Mouse (Mus musculus) cerebellum, postnatal 4 days (tissue): ENCODE measurements at regions not wholly inside any gene's neighbourhood (a gene's known extent, or its start where the extent isn't known, plus 50 kb on each side); places are given as distances from the start of the nearest gene placed in this dataset.

Experiments used
- DNase-seq, 2 experiments: peaks; one replicate each; pipeline ENCODE4 v3.0.0; 2022; ENCODE audit warnings: low spot score in 2 of 2, mixed read lengths in 1 of 2

DNA sequence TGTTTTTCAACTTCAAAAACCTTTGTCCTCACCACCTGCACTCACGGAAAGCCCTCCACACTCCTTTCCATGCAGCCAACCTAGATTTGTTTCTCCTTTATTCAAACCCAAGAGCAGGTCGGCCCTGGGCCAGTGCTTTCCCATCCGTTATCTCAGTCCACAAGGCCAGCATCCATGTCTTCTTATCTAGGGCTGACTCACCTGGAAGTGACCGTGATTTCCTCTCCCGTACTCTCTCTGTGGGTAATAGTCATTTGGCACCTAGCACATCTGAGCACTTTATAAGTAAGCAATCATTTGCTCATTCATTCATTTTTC is 106.2 kb downstream of the Rassf10 start:
- DNase-seq, result no peak

DNA sequence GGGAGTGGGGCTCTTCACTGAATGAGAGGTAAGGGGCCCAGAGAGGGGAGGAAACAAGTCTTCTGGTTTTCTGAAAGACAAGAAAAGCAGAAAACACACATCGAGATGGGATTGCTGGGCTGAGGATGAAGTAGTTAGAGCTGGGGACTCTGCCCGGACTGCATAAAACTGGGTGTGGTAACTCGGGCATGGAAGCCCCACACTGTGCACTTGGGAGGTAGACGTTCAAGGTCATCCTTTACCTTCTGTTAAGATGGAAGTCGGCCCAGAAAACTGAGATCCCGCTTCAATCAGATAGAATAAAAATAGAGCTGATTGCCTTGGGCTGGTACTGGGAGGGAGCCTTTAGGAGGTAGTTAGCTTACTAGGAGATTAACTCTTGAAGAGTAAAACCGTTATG is 107.2 kb downstream of the Rassf10 start:
- no peak for DNase-seq

DNA sequence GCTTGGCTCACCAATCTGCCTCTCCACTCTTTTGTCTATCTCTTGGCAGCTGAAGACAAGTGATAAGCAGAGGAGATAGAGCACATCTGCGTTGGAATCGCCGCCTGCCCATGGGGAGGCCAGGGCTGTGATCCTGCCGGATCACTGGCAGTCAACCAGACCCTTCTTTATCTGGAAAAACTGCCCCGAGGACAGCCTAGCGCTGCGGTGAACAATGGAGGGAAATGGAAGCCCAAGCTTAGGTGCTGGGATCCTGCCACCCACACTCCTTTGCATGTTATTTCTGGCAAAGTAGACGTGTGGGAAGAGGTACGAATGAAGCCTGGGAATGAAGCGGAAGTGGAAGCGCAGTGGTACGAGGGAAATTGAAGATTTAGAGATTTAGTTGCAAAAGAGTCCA is 112.8 kb downstream of the Rassf10 start:
- no peak for DNase-seq

DNA sequence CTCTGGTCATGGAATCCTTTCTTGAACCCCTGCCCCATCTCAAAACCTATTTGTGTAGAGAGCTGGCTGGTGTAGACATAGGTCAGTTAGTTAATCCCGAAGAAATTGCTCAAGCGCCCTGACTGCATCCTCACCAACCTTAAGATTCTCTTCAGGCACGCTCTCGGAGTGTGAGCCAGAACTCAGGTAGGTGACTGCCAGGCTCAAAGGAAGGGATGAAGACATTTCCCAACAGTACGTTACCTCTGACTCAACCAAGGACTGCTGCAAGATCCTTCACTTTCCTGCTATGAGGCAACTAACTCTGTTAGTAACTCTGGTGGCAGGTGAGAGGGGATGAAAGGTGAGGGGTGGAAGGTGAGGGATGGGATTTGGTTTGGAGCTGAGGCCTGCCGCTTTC is 114.5 kb downstream of the Rassf10 start:
- no peak for DNase-seq

DNA sequence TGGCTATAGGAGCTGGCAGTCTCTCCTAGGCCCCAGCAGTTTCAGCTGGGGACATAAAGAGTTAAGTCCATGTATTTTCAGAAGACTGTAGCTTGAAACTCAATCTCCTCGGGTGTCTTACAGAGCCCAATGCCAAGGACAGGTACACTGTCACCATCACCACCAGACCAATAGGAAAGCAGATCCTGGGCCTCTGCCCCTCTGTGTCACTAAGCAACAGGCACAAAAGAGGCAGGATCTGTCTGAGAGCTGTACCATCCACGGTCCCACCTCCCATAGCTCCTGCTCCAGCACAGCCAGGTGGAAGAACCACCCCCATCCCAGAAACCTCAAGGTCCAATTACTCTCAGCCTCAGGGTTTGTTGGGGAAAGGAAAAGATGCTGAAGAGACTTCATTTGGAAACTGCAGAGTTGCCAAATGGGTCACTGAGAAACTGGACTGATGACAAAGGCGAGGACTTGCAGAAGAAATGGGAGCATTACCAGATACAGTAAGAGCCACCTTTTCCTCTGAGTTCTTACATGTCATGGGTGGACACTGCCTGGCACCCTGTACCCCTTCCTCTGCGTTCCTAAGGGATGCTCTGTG is 115.7 kb downstream of the Rassf10 start:
- DNase-seq, result no peak

DNA sequence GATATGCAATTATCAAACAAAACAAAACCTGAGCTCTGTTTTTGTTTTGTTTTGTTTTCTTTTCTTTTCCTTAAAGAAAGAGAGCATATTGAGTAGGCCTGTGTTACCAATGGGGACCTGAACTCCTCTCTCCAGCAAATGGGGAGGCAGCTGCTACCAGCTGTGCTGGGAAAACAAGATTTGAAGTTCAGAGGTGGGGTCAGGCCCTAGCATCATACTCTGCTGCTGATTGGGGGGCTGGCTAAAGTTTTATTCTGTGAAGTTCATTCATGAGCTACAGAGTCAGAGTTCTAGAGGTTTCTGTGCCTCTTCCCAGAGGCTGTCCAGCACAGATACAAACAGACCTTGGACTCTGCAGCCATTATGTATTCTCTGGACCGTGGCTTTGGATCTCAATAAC is 117.7 kb downstream of the Rassf10 start:
- no peak for DNase-seq

DNA sequence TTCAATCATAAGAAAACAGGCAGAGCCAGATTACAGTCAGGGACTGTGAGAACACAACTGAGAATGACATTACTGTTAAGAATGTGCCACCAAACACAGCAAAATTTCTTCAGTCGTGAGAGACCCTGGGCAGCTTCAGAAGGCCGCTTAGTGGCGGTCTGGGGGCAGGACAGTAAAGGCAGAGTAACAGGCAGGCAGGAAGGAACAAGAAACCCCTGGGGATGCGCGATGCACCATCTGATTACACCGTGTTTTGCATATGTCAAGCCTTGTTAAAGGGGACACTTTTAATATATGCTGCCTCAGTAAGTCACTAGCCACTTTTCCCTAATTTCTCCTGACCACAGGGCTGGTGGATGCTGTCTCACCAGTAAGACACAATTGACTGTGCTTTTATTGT is 120.0 kb downstream of the Rassf10 start:
- DNase-seq, result no peak

DNA sequence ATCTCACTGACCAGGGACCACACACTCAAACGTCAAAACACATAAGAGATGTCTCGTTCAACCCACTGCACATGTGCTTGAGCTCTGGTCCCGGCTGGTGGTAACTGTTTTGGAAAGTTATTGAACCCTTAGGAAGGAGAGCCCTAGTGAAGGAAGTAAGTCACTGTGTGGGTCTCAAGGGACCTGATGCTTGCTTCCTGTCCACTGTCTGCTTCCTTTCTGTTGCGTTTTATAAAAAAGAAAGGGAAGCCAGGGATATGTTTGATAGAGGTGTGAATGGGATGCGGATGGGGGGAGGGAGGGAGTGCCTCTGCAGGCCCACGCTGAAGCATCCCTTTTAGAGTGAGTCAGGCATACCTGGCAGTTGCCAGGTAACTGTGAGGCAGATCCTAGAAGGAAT is 121.6 kb downstream of the Rassf10 start:
- DNase-seq, result no peak

DNA sequence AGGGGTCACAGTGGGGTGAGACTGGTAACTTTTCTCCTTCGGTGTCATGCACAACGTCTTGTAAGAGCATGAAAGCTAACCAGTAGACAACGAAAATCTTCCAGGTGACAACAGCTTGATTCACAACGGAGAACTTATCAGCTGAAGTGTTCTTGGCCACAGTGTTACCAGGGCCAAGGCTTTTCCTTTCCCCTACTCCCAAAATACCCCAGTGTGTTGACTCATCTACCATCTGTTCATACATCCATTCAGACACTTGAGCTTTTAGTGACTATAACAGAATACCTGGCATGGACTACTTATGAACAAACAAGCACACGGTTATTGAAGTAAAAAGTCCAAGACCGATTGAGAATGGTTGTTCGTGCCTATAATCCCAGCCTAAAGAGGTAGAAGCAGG is 122.5 kb downstream of the Rassf10 start:
- DNase-seq, result no peak

DNA sequence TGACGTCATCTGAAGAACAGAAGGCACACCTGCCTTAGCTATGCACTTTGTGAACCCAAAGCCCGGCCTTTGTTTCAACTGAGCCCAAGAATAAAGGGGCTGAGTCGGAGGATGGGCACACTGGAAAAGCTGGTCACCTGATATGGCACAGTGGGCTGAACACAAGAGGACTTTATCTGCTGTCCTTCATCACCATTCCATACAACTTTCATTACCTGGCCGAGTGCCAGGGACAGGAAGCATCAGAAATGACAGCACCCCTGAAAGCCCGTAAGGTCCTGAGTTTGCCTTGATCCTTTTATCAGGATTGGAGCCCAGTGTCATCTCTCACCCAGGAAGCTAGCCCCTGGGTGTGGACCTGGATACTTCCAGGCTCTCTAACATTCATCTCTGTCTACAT is 126.1 kb upstream of the Arntl start:
- no peak for DNase-seq

DNA sequence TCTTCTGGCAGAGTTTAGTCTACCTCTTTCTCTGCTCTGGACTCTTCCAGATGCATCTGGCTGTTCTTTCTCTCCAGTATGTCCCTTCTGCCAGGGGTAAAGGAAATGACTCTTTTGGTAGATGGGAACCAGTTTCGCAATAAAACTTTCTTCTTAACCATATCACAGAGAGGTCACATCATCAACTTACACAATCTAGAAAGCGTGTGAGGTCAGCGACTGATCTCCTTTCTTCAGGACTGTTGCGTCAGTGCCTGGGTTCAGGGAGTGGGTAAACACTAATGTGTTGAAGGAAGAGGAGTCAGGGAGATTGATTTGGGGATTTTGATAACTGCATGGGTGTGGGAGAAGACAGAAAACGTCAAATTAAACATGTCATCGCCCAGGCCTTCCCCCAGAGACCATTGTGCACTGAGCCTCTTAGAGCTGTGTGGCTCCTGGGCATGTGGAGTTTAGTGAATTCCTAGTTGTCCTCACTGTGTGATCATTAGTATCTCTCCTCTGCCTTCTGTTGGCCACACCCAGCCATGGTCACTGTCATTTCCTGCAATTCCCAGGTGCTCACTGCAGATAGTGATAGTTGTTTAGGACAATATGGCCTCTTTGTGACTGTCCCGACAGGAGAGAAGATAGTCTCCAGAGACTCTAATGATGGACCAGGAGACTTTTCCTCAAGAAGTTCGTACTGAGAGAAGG is 122.2 kb upstream of the Arntl start:
- DNase-seq, result no peak

DNA sequence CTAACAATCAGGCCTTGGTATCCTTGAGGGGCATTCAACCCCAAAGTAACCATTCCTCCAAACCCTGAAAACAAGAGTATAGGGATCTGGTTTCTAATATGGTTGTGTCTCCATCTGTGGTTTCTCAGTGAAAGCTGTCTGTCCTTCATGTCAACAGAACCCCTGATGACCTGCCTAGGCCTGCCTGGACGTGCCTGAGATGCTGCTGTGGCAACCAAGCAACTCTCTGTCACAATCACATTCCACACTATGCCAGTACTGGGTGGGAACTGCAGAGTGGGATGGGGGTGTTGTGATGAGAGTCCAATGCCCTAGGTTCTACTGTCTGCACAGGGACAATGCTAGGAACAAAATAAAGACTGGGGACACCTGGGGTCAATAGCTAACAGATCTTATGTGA is 121.1 kb upstream of the Arntl start:
- DNase-seq, result no peak

DNA sequence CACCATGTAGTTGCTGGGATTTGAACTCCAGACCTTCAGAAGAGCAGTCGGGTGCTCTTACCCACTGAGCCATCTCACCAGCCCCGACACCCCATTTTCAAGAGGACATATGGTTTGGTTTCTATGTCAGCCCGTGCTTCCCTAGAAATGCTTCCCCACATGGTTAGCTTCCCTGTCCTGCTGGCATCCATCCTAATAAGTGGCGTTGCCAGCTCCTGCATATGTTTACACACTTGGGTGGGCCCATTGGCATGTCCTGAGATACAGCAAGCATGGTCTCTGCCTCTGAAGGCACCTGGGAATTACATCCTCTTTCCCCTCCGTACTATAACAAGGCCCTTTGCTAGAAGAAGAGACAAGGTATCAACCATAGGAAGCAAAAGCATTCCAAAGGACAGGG is 119.6 kb upstream of the Arntl start:
- DNase-seq, result peak in 1 of 2 experiments; percentile 57

DNA sequence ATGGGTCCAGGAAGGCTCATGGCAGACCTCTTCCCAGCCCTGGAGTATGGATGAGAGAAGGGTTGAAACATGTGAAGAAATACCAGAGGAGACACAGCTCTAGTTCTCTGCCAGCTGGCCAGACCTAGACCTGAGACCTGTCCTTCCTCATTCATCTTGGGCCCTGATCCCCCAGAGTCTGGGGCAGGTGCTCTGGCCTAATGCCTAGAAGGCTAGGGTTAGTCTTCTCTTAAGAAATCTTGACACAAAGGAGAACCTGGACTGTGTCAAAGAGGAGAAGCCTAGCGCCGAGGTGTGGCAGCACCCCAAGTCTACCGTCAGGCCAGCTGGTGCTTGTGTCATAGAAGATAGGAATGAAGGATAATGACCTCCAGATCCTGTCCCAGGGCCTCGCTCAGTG is 118.2 kb upstream of the Arntl start:
- DNase-seq, result no peak

DNA sequence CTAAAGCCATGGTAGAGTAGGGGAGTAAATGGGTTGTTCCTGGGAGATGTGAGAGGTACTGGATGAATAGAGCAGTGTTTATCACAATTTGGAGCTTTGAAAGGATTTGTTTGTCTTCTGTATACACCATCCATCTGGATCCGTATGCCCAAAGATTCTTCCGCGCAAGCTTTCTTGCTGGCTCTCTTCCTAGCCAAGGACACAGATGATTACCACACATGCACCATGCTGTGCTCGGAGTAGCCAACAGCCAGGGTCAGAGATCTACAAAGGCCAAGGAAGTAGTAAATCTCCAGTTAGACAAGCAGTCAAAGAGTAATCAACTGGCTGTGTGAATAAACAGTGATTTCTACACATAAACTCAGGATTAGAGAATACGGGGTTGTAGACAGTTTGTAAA is 113.3 kb upstream of the Arntl start:
- no peak for DNase-seq

DNA sequence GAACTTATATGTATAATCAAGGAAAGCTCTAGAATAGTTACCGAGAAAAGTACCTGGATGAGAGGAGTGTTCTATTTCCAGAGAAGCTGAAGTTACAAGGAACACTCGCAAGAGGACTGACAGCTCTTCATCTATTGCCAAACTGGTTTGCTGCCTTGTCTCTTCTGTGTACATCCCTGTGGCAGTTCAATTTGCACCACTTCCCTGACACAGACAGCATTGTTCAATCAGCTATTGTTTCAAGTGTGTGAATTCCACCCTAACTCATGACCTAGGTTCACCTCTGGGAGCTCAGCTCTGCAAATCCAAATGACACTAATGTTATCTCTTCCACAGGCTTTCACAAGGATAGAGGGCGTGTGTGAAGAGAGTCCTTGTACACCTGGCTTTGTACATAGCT is 112.2 kb upstream of the Arntl start:
- DNase-seq, result no peak

DNA sequence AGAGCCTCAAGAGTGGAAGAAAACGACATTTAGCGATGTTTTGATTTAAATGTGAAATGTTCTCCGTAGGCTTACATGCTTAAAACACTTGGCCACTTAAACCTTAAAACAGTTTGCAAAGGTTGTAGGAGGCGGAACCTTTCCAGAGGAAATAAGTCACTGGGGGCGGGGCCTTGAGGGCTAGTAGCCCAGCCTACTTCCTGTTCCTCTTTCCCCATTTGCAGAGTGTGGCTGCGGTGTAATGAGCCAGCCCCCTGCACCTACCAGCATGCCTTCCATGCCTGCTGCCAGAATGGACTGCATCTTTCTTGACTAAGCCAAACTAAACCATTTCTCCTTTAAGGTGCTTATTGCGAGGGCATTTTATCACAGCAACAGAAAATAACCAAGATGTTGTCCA is 103.0 kb upstream of the Arntl start:
- DNase-seq, result no peak

DNA sequence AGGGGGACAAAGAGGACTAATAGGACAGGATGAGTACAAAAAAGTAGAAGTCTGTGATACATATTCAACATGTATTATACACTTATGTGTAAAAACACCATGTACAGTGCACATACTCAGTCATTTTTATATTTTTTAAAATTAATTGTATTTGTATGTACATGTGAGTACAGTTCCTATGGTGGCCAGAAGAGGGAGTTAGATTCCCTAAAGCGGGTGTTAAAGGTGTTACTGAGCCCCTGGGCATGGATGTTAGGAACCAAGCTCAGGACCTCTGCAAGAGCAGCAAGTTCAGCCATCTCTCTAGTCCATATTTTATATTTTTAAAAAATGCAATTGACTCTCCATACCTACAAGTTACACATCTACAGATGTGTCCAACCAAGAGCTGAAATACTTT is 101.9 kb upstream of the Arntl start:
- DNase-seq, result no peak

DNA sequence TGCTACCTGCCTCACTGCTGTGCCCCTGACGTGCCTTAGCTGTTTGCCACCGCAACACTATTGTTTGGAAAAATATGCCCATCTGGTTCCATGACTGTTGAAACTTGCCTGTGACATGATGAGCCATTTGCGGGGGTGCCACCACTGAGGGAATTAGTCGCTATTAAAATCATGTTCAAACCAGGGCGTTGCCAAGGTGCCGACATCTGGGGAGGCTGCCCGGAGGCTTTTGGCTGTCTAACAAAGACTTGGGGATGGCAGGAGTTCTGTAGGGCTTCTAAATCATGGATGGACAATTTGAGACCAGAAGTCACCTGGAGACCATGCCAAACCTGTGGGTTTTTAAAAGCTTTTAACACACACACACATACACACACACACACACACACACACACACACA is 100.5 kb upstream of the Arntl start:
- no peak for DNase-seq

DNA sequence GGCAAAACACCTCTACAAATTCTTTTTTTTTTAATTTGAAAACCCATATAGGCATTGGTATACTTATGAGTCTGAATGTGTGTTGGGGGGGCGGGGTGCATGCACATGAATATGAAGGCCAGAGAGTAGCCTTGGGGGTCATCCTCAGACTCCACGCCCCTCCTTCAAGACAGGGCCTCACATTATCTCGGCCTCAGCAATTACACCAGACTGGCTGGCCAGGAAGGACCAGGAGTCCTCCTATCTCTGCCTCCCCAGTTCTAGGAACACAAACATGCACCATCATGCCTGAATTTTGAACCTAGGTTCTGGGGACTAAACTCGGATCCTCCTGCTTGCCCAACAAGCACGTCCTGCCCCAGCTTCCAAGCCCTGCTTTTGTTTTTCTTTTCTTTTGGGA is 99.3 kb upstream of the Arntl start:
- DNase-seq, result no peak

DNA sequence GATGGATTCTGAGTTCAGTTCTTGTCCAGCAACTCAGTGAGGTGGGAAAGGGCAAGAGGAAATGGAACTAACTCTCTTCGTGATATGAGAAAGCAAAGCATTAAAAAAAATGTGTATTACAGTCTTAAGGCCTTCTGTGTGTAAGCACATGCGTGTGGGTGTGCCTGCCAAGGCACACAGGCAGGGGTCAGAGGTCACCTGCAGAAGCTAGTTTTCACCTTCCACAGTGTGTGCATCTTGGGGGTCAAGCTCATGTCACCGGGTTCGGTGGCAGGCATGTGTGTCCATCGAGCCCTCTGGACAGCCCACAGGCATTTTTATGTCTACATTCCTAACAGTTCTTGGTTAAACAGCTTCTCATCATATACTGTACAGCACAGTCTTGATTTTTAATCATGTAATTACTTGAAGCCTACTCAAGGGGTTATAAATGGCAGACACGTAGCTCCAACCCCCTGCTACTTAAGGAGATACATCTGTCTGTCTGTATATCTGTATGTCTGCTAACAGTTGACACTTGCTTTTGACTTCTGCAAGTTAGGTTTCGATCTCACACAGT is 98.7 kb upstream of the Arntl start:
- DNase-seq, result no peak

DNA sequence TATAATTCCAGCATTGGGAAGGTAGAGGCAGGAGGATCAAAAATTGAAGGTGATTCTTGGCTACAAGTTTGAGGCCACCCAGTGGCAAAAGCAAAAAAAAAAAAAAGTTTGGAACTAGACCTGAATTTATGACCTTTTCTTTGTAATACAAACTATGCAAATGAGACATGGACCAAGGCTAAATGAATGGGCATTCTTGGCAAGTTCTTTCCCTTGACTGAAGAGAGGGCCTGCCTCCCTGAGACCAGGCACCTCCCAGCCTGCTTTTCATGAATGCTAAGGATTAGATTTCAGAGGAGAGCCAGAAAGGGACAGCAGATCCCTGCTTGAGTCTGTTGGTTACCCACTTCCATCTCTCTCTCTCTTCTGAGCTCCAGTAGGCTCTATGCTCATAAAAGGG is 97.8 kb upstream of the Arntl start:
- DNase-seq, result no peak

DNA sequence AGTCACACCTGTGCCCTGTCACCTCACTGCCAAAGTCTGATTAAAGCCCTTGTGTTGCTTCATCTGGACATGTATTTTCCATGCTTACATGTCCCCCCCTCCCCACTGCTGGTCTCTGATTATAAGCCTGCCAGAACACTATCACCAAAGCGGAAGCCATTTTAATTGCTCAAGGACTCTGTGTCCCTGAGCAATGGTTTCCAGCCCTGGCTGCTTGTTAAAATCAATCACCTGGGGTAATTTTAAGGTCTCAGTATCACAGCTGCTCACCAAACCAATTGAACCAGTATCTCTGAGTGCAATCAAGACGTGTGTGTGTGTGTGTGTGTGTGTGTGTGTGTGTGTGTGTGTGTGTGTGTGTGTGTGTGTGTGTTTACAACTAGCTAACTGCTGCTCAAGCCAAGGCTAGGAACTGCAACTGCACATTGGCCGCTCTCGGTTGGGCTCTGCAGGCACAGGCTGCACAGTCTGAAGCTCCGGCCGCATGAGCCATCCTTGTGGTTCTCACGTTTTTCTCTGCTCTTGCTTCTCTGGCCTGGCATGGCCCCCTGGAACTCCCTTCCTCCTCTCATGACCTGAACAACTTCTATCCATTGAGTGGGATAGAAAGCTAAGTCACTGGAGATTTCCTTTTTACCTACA is 96.3 kb upstream of the Arntl start:
- DNase-seq, result no peak
